Mouse (Mus musculus): ENCODE measurements around the gene Kbtbd4.

DNA sequence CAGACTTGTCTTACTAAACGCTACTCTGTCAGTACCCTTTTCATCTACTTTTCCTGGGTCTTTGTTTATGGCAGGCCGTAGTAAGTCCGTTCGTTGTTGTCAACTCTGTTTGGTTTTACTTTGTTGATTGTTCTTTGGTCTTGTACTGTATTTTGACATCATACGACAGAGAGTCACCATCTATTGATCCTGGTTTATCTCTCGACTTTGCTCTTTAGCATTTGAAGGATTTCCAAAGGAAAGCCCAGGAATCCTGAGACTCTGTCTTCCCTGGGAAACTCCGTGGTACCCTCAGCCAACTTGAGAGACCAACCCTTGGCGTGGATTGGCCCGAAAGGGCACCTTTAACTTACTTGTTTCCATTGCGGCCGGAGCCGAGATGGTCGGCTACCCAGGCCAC, 24.0 kb downstream of the Kbtbd4 start:
- TF ChIP-seq CTCF (IDR thresholded peaks at IDR 0.05; ENCODE audit: low read depth), result no peak
- TF ChIP-seq EP300 (IDR thresholded peaks at IDR 0.05; ENCODE audit: low read depth), result no peak

All from liver, postnatal 0 days (tissue).